Mouse (Mus musculus): Measurements from ENCODE around the gene Arid1b.

The Arid1b gene

DNA sequence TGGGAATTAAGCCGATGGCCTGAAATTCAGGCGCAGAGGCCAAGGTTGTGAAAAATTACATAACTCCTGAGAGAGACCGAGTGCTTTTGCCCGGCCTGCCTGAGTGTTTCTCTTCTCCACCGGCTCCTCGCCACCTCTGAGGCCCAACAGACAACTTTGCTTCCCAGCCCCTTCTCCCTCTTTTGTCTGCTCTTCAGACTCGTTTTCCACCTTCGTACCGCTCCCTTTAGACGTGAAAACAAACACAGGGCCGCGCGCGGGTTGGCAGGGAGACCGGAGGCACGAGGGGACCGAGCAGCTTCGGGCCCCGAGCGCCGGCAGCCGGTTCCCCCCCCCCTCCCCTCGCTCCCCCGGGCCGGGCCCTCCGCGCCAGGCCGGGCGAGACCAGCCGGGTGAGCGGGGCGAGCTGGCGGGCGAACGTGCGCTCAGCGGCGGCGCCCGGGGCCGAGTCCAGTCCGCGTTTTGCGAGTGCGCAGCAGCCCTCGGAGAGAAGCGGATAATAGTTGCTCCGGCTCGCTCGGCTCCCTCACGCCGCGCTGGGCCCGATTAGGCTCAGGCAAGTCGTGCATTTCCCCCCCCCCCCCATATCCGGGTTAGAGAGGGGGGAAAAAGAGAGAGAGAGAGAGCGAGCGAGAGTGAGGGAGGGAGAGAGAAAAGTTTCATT lies at the start of gene Arid1b:
Gene Arid1b (plus strand): TSS at position 493 of the 664 bp plus-strand sequence.
- DNase-seq (ENCODE audit: extremely low spot score, low read depth, low spot score): no peak

DNA sequence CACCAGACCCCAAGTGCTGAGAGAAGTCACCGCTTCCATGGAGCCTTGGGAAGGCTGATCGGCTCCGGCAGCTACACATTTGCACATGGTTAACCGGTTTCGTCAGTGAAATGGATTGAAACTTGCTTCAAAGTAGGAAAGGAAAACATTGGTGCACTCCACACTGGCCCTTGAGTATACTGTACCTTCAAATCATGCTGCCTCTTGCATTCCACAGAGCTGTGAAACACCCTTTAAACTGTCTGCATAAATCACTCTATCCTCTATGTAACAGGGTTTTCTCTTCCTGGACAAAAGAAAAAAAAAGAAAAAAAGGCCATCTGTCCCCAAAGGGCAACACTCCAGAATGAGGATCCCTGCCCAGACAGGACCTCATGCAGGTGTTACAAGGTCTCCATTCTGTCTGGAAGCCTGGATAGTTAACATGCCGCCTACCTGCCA lies 48.8 kb upstream of the Arid1b start:
- no peak for DNase-seq (ENCODE audit: extremely low spot score, low read depth, low spot score)

DNA sequence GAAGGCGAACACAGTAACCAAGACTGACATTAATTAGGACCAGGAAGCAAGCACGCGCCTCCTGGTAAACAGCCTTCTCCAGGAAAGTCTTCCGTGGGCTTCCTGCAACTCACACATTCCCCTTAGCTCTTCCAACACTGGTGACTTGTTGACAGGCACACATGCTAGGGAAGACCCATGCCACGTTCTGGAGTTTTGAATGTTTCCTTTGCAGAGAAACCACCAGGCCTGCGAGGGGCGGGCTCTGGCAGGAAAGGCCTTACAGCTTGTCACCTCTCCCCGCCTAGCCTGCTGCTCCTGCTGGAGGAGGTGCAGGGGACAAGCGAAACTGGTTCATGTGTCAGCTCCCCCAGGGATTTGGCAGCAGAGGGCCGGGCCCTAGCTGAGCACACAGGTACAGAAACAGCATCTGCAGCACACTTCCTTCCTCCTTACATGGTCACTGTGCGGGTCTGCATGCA lies 48.2 kb upstream of the Arid1b start:
- DNase-seq (ENCODE audit: extremely low spot score, low read depth, low spot score): no peak

DNA sequence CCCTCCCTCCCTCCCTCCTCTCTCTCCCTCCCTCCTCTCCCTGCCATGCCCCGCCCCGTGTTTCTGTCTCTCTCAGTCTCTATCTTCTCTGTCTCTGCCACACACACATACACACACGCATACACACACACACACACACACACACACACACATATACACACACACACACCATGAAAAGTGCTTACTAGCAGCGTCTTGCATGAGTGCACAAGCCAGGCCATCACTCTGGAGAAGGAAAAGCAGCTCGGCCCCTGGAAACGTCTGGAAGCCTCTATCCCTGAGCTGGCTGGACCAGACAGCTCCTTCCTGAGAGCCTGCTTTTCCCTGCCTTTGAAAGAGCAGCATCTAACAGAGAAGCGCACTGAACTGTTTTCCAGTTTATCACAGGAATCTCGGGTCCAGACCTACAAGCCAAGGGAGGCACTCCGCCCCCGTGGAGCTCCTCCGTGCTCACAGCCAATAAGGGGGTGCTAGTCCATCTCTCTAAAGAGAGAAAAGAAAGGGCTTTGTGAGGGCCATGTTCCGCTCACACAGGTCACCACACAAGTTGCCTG lies 47.6 kb upstream of the Arid1b start:
- no peak for DNase-seq (ENCODE audit: extremely low spot score, low read depth, low spot score)

DNA sequence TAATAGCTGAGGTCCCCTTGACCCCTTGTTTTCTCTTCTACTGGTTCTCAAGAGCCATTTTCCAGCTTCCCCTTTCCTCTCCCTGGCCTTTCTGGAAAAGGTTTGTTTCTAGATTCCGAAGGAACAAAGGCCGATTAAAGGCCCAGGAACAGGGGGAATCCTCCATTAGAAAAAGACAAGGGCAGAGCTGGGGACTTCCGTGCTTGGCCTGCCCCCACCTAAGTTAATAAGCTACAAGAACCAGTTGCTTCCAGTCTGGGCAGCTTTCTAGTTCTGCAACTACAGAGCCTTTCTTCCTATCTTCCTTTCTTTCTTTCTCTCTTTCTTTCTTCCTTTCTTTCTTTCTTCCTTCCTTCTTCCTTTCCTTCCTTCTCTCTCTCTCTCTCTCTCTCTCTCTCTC lies 47.1 kb upstream of the Arid1b start:
- no peak for DNase-seq (ENCODE audit: extremely low spot score, low read depth, low spot score)

DNA sequence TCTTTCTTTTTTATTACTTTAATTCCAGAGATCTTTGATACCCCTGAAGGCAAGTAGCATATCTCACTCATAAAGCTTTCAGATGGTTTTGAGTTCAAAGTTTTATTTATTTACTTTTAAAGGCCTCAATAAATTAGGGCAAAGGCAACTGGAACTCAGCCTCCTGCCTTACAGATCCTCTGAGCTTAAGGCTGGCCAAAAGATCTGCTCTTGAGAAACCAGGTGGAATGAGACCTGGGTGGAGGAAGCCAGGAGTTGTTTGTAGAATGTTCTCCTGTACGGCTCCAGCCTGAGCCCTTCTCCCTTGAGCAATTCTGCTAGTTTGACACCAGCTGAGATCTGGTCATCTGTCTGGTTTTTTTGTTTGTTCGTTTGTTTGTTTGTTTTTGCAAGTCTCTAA lies 46.7 kb upstream of the Arid1b start:
- DNase-seq (ENCODE audit: extremely low spot score, low read depth, low spot score): no peak

DNA sequence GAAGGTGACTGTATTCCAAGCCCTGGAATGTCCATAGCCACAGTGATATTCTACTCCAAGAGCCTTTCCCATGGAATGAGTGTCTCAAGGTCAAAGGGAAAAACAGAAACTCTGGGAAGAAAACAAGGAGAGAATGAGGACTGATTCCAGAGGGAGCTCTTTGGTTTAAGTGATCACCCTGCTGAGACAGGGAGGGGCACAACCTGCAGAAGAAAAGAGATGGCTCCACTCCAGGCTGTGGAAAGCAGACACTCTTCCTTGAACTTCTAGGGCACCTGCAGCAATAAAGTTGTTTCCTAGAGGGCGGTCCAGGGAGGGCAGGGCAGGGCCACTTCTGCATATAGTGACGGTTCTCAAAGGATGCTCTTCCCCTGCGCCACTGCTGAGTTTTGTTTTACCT lies 45.6 kb upstream of the Arid1b start:
- no peak for DNase-seq (ENCODE audit: extremely low spot score, low read depth, low spot score)

DNA sequence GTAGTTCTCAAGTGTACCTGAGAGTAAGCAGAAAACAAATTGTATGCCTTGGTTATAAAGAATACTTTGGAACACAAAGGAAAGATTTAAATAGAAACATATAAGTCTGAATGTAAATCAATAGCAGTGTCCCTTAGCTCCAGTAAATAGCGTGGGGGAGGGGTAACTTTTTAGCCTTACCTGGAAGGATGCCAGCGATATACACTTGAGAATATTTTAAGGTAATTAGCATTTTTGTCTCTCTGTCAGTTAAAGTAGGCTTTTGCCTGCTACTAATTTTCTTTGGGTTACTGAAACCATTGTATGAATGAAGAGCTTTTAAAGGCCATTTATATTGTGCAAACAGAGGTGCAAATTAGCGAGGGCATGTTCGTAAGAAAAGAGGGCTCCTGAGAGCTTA lies 39.7 kb upstream of the Arid1b start:
- DNase-seq (ENCODE audit: extremely low spot score, low read depth, low spot score): no peak

DNA sequence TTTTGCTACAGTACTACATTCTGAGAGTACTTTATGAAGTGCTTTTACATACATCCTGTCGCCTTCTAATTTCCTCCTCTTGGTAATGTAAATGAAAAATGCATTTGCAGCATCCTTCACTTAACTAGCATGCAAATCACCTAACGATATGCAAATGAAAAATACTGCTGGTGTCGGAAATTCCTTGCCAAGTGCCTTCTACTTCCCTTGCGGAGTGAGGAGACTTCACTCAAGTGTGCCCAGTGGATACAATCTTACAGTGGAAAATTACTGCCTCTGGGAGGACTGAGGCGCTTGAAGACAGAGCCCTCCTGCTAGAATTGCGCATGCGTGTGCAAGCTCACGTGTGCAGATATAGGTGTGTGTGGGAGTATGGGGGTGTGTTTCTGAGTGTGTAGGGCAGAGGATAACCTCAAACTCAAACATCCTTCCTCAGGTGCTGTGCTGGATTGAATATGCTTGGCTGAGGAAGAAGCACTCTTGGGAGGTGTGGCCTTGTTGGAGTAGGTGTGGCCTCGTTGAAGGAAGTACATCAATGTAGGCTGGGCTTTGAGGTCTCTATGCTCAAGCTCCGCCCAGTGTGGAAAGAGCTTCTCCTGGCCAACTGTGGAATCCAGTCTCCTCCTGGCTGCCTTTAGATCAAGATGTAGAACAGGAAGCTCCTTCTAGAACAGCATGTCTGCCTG lies 29.8 kb upstream of the Arid1b start:
- DNase-seq (ENCODE audit: extremely low spot score, low read depth, low spot score): no peak

DNA sequence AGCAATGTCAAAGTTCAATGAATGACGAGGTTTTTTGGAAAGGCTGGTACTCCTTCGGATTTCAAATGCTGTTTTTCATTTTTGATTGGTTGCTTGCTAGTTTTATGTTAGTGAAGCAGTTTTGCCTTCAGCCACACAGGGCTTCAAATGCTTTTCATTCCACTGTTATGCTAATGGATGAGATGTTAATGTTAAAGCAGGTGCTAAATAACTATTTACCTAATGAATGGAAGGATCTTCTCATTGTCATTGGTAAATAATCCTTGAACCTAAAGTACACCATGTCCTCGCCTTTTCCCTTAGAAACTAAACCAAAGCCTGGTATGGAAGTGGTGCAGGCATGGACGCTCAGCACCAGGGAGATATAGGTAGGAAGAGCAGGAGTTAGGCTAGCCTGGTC lies 26.9 kb upstream of the Arid1b start:
- no peak for DNase-seq (ENCODE audit: extremely low spot score, low read depth, low spot score)

DNA sequence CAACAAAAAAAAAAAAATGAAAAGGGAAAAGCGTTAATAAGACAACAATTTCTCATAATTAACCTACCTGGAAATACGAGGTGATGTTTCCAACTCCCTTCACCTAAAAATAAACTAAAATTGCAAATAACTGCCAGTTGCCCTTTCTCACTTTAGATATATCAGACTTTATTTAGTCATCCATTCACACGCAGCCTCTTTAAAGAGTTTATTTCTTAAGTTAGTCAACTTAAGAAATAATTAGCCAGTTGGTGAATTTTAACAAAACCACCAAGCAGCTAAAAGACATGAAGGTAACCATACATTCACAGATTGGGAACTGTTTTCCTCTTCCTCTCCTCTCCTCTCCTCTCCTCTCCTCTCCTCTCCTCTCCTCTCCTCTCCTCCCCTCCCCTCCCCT lies 26.1 kb upstream of the Arid1b start:
- no peak for DNase-seq (ENCODE audit: extremely low spot score, low read depth, low spot score)

DNA sequence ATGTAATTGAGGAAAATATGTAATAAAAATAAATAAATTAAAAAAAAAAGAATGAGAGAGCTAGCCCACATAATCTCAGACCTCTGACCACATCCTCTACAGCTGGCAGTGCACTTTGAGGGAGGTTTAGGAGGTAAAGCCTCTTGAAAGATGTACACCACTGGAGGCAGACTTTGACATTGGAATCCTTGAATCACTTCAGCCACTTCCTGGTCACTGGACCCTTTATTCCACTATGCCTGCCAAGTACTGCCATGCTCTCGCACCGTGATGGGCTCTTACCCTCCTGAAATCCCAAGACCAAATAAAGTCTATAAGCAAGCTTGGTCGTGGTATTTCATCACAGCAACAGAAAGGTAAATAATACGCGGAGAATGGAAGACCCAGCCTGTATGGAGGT lies 25.3 kb upstream of the Arid1b start:
- DNase-seq (ENCODE audit: extremely low spot score, low read depth, low spot score): no peak

DNA sequence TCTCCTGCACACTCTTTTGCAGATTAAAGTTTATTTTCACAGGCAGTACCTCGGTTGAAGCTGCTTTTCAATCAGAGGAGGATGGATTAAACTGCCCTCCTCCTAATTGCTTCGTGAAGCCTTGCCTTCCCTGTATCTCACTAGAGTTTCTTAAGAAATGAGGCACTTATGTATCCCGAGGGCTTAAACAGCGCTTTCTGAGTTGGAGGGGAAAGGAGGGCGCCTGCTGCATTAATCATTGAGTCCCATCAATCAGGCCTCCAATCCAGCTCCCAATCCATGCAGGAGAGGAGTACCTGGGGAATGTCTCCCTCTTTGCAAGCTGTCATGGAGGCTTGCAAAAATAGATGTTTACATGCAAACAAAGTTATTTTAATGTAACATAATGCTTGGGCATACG lies 21.9 kb upstream of the Arid1b start:
- no peak for DNase-seq (ENCODE audit: extremely low spot score, low read depth, low spot score)

DNA sequence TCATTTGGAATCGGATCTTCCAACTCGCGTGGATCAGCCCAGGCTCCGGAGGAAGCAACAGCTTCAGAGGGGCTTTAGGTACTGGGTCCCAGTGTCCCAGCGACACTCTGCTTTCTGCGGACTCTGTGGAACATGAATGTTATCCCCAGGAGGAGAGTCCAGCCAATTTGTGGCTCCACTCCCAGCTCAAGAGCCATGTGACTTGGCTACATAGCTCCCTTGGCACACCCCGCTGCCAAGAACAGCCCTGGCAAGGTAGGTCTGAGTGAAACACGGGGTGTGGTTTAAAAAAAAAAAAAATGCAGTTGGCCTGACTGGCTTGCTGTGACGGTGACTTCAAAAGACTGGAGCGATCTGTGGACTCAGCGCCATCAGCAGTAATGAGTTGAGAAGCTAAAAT lies 19.4 kb upstream of the Arid1b start:
- no peak for DNase-seq (ENCODE audit: extremely low spot score, low read depth, low spot score)

DNA sequence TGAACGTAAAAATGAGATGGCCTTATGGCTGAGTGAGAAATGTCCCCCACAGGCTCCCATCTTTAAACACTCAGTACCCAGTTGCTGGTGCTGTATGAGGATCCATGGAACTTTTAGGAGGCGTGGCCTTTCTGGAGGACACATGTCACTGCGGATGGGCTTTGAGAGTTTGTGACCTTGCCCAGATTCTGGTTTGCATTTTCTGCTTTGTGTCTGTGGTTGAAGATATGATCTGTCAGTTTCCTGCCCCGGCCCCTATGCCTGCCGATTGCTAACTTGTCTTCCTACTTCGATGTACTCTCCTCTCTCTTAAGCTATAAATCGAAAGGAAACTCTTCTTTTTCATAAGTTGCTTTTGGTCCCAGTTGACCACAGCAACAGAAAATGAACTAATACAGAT lies 14.0 kb upstream of the Arid1b start:
- no peak for DNase-seq (ENCODE audit: extremely low spot score, low read depth, low spot score)

DNA sequence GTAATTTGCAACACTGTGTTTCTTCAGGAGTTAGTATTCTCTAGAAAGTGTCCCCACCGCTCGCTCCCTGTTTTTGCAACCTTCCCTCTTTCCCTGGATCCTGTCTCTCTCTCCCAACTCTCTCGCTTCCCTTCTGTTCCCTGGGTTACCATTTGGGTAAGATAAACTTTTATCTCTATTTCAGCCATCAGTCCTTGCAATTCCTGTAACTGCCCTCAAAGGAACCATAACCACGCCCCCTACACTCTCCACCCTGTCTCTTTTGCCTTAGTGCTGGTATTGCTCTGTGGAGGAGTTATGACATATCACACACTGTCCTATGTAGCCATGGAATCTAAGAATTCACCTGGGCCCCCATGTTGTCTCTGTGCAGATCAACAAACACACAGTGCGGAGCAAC lies 11.3 kb upstream of the Arid1b start:
- DNase-seq (ENCODE audit: extremely low spot score, low read depth, low spot score): no peak

DNA sequence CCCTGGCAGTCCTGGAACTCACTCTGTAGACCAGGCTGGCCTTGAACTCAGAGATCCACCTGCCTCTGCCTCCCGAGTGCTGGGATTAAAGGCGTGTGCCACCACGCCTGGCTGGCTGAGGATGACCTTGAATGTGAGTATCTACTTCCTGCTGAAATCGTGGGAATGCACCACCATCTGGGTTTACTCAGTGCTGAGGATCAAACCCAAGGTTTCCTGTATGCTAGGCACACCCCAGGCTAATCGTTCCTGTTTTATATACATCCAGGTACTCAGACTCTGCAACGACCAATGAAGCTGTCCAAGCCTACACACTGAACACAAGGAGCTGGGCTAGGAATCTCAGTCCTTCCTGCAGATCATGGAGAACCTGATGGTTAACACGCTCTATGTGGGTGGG lies 9.4 kb upstream of the Arid1b start:
- no peak for DNase-seq (ENCODE audit: extremely low spot score, low read depth, low spot score)

DNA sequence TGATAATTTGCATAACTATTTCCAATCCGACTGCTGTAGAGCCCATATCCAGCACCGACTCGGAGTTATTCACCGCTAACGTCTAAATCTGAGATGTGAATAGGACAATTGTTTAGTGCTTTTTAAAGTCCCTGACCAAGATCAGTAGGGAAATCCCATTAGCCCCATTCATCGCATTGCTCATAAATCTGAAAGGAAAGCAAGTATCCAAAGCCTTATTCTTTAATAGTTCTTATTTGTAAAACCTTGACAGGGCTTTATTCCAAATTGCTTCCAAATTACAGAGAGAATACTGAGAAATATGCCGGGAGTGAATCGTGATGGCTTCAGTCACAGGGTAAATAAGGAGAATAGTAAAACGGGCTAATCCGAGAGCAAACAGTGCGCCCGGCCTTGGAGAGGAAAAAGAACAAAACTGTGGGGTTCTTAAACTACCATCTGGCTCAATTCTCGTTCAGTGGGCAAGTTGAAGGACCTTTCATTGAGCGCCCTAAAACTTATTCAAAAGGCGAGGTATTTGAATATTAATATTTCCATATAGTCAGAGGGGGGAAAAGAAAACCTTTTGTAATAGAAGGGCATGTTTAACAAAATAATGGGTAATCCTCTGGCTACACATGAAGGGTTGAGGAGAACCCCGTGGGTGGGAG lies 3.1 kb upstream of the Arid1b start:
- no peak for DNase-seq (ENCODE audit: extremely low spot score, low read depth, low spot score)

DNA sequence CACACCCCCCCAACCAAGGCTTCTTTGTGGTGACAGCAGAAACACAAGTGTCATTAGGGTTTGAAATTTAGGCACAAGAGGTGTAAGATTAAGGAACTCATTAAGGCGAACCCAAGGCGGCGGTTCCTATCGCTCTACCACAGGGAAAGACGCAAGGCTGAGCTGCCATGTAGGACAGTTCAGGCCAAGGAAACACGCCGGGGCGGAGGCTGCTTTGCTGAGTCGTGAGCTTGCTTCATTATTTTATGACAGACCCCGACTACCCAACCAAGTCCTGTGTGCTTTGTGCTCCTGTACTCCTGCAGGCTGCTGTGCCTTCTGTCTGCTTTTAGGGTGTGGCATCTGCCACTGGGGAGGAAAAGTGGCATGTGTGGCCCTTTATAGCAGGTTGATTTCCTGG lies 2.5 kb upstream of the Arid1b start:
- no peak for DNase-seq (ENCODE audit: extremely low spot score, low read depth, low spot score)

DNA sequence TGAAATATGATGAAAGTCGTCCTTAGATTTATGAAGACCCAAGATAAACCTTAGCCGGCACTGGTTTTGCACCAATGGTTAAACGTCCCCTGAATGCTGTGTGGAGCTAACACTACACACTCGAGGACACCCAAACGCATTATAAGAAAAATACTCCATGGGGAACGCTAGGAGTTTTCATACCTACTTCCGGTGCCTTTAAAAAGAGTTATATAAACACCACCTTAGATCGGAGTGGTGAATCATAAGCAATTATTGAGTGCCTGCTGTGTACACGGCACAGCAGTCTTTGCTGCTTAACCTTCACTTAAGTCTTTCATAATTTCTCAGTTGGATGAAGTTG lies 664 bp upstream of the Arid1b start:
- no peak for DNase-seq (ENCODE audit: extremely low spot score, low read depth, low spot score)

DNA sequence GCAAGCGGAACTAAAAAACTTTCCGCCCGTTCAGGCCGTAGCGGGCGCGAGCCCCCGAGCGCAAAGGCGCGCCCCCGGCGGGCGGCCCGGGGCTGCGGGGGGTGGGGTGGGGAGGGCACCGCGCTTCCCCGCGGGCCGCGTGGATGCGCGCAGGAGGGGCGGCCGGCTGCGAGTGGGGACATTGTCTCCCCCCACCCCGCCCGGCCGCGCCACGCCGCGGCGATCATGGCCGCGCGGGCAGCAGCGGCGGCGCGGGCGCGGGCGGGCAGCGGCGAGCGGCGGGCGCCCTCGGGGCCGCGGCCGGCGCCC lies 326 bp downstream of the Arid1b start:
- DNase-seq (ENCODE audit: extremely low spot score, low read depth, low spot score): no peak

DNA sequence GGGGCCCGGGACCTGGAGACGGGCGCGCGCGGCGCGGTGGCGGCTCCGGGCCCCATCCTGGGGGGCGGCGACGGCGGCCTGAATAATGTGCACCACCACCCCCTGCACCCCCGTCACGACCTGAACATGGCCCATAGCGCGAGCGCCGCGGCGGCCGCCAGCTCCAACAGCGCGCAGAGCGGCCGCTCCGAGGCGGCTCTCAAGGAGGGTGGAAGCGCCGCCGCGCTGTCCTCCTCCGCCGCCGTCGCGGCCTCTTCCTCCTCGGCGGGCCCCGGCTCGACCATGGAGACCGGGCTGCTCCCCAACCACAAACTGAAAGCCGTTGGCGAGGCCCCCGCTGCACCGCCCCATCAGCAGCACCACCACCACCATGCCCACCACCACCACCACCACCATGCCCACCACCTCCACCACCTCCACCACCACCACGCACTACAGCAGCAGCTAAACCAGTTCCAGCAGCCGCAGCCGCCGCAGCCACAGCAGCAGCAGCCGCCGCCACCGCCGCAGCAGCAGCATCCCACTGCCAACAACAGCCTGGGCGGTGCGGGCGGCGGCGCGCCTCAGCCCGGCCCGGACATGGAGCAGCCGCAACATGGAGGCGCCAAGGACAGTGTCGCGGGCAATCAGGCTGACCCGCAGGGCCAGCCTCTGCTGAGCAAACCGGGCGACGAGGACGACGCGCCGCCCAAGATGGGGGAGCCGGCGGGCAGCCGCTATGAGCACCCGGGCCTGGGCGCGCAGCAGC lies 855 bp downstream of the Arid1b start:
- no peak for DNase-seq (ENCODE audit: extremely low spot score, low read depth, low spot score)

Data from hindlimb bud, embryonic 11.5 days (tissue).